In the genomic region with DNA sequence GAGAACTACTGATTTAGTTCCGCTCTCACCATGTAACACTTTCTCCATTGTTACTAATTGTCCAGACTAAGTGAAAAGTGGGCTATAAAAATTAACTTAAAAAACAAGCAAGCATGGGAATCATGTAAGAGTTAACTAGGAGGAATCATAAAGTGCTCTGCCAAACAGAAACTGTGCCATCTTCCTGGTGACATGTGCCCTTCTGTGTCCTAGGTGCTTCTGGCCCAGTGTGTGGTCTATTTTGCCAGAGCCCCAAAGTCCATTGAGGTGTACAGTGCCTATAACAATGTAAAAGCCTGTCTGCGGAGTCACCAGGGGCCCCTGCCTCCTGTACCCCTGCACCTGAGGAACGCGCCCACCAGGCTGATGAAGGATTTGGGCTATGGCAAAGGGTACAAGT, we compare ENCODE assay signal across 26 mouse cellular contexts. TPM values are rescaled to one million over a fixed set of nuclear protein-coding genes. Genes with fewer than 3 reads are reported as not detected.
A peak's percentile ranks its signal among the peaks of the same experiment; 100 is the strongest.
DNase-seq lines count a peak whose midpoint lies in the region; ATAC-seq and TF ChIP-seq lines count a peak whose summit lies in the region.
"Had no signal": no experiment of that assay in that cellular context is flagged by ENCODE, and none has a peak within 500 bp of the region (broad histone marks: within the 10 kb centered on the region; RNA-seq: fewer than 3 reads in every experiment).

No protein-coding gene starts in this region.

- H3K27me3 ChIP-seq in embryonic facial prominence, embryonic 11.5 days (ENCODE audit: control insufficient read depth, insufficient read depth, low read length): no peaks in the 10 kb centered on the region
- no peaks in the 10 kb centered on the region for H3K27me3 ChIP-seq in embryonic facial prominence, embryonic 10.5 days (replicated peaks; ENCODE audit: low read depth, poor library complexity, severe bottlenecking)
- H3K27me3 ChIP-seq in liver, adult 2 months (ENCODE audit: control insufficient read depth, insufficient read depth, low read length): no peaks in the 10 kb centered on the region
- H3K27me3 ChIP-seq in liver, embryonic 12.5 days (replicated peaks): no peaks in the 10 kb centered on the region
- H3K27me3 ChIP-seq: CH12.LX, Patski had no signal

- no peak for TF ChIP-seq POLR2A in liver, adult 2 months (IDR thresholded peaks at IDR 0.05; ENCODE audit: extremely low read depth, insufficient read depth, low read length)

- H3K9ac ChIP-seq in embryonic facial prominence, embryonic 11.5 days (replicated peaks; ENCODE audit: low read length): no peak overlapping the region
- H3K9ac ChIP-seq in liver, adult 2 months (ENCODE audit: low read depth, low read length): no peak overlapping the region
- no peak overlapping the region for H3K9ac ChIP-seq in liver, embryonic 12.5 days

- WGBS in embryonic facial prominence, embryonic 11.5 days: 97% methylated on average over 4 of the region's 4 CpGs
- 97% methylated on average over 4 of the region's 4 CpGs for WGBS in embryonic facial prominence, embryonic 10.5 days
- WGBS in liver, adult 2 months: 83% methylated on average over 4 of the region's 4 CpGs
- WGBS in liver, embryonic 12.5 days (ENCODE audit: insufficient replicate concordance): 82% methylated on average over 4 of the region's 4 CpGs

- no peak for DNase-seq in embryonic facial prominence, embryonic 11.5 days (ENCODE audit: low spot score)
- no peak for DNase-seq in embryonic facial prominence, embryonic 10.5 days (ENCODE audit: low spot score)
- DNase-seq in heart, adult 11 months: peak; percentile 85
- DNase-seq in heart, adult 9 months (ENCODE audit: low spot score in 2 of 2): no peak
- DNase-seq in liver, adult 2 months (ENCODE audit: extremely low read depth, low read depth, low spot score): peak; percentile 92
- DNase-seq: adrenal gland, adult 2 months; adrenal gland, adult 8-10 months; adrenal gland, postnatal 10 days; adrenal gland, postnatal 14 days; adrenal gland, postnatal 25 days; adrenal gland, postnatal 36 days; B cell, adult 2 months; cerebellum, adult 11 months; cerebellum, adult 11-12 months; cerebellum, adult 18-20 months had no signal

- TF ChIP-seq CTCF in liver, adult 2 months (IDR thresholded peaks at IDR 0.05; ENCODE audit: low read depth, low read length): no peak

- no peaks in the 10 kb centered on the region for H3K79me2 ChIP-seq in liver, adult 2 months (ENCODE audit: control insufficient read depth, insufficient read depth, low read length)

- no peak overlapping the region for H3K4me3 ChIP-seq in embryonic facial prominence, embryonic 11.5 days (ENCODE audit: low read depth, low read length)
- no peak overlapping the region for H3K4me3 ChIP-seq in embryonic facial prominence, embryonic 10.5 days
- no peak overlapping the region for H3K4me3 ChIP-seq in liver, adult 2 months (ENCODE audit: insufficient read depth, low read depth, low read length)
- no peak overlapping the region for H3K4me3 ChIP-seq in liver, embryonic 12.5 days

- peaks cover 3% of the 10 kb centered on the region; the same call in 1 of the 2 replicates for H3K36me3 ChIP-seq in embryonic facial prominence, embryonic 11.5 days (replicated peaks; ENCODE audit: control insufficient read depth, insufficient read depth, low read depth, low read length)
- H3K36me3 ChIP-seq in embryonic facial prominence, embryonic 10.5 days (replicated peaks): peaks cover 63% of the 10 kb centered on the region
- H3K36me3 ChIP-seq in liver, adult 2 months (ENCODE audit: control insufficient read depth, insufficient read depth, low read length): peaks cover 23% of the 10 kb centered on the region
- H3K36me3 ChIP-seq in liver, embryonic 12.5 days: peaks cover 66% of the 10 kb centered on the region

- 0 out of 2 replicates have a peak, but pooled peaks have one; percentile 29 for ATAC-seq in embryonic facial prominence, embryonic 11.5 days (replicated peaks; ENCODE audit: insufficient number of reproducible peaks, low FRiP score, low TSS enrichment, low read depth)
- ATAC-seq in liver, embryonic 12.5 days: no peak
- ATAC-seq: activated CD4-positive, CD25-positive, alpha-beta regulatory T cell, adult 4 months; CD4-positive, CD25-positive, alpha-beta regulatory T cell, adult 4 months; Patski had no signal

- H3K4me2 ChIP-seq in embryonic facial prominence, embryonic 11.5 days (ENCODE audit: low read depth, low read length): no peak overlapping the region
- H3K4me2 ChIP-seq in liver, embryonic 12.5 days: no peak overlapping the region

- H3K4me1 ChIP-seq in embryonic facial prominence, embryonic 11.5 days (ENCODE audit: control insufficient read depth, insufficient read depth, low read length): no peaks in the 10 kb centered on the region
- no peaks in the 10 kb centered on the region for H3K4me1 ChIP-seq in embryonic facial prominence, embryonic 10.5 days
- peaks cover 26% of the 10 kb centered on the region for H3K4me1 ChIP-seq in liver, adult 2 months (ENCODE audit: control insufficient read depth, insufficient read depth, low read length)
- H3K4me1 ChIP-seq in liver, embryonic 12.5 days: no peaks in the 10 kb centered on the region; the same call in 1 of the 2 replicates

- no peaks in the 10 kb centered on the region for H3K9me3 ChIP-seq in embryonic facial prominence, embryonic 11.5 days (replicated peaks; ENCODE audit: control insufficient read depth, low read length)
- no peaks in the 10 kb centered on the region for H3K9me3 ChIP-seq in embryonic facial prominence, embryonic 10.5 days
- H3K9me3 ChIP-seq in liver, embryonic 12.5 days (replicated peaks): no peaks in the 10 kb centered on the region
- H3K9me3 ChIP-seq: G1E had no signal

- no peak overlapping the region for H3K27ac ChIP-seq in embryonic facial prominence, embryonic 11.5 days (replicated peaks; ENCODE audit: low read depth, low read length)
- H3K27ac ChIP-seq in embryonic facial prominence, embryonic 10.5 days (replicated peaks): no peak overlapping the region
- peak overlapping the region; percentile 76 for H3K27ac ChIP-seq in liver, adult 2 months (replicated peaks; ENCODE audit: insufficient read depth, low read depth, low read length)
- H3K27ac ChIP-seq in liver, embryonic 12.5 days: no peak overlapping the region

RNA-seq across cellular contexts. Expression of a gene that starts 19.0 kb away (rescaled TPM):
- polyA plus RNA-seq in embryonic facial prominence, embryonic 11.5 days (2014; fragmentation: Nextera tagmentation; extraction: Ambion mirVana): not detected in 2 replicates
- polyA plus RNA-seq in embryonic facial prominence, embryonic 10.5 days (2016; fragmentation: Nextera tagmentation; extraction: Ambion mirVana): not detected in 2 replicates
- total RNA-seq in liver, adult 2 months (2014; rRNA removed): not detected in 2 replicates
- polyA plus RNA-seq in liver, adult 2 months (2012; rRNA removed): 0.60 TPM in 1 of 2 replicates, not detected in the other
- not detected in 2 replicates for polyA plus RNA-seq in liver, embryonic 12.5 days (2016; fragmentation: Nextera tagmentation; extraction: Ambion mirVana)
- total RNA-seq: adrenal gland, adult 18-20 months; adrenal gland, adult 2 months; adrenal gland, postnatal 10 days; adrenal gland, postnatal 14 days; adrenal gland, postnatal 25 days; adrenal gland, postnatal 36 days; adrenal gland, postnatal 4 days; G1E had no signal
- polyA plus RNA-seq: activated CD4-positive, CD25-positive, alpha-beta regulatory T cell, adult 4 months; C2C12; CD4-positive, CD25-positive, alpha-beta regulatory T cell, adult 4 months; G1E; Patski had no signal

RNA-seq across cellular contexts. Expression of a gene that starts 19.8 kb away (rescaled TPM):
- polyA plus RNA-seq in embryonic facial prominence, embryonic 11.5 days (2014; fragmentation: Nextera tagmentation; extraction: Ambion mirVana): 13.3 and 14.5 TPM in 2 replicates
- polyA plus RNA-seq in embryonic facial prominence, embryonic 10.5 days (2016; fragmentation: Nextera tagmentation; extraction: Ambion mirVana): 14.0 and 15.6 TPM in 2 replicates
- 33.9 and 43.8 TPM in 2 replicates for total RNA-seq in liver, adult 2 months (2014; rRNA removed)
- 38.7 and 49.8 TPM in 2 replicates for polyA plus RNA-seq in liver, adult 2 months (2012; rRNA removed)
- polyA plus RNA-seq in liver, embryonic 12.5 days (2016; fragmentation: Nextera tagmentation; extraction: Ambion mirVana): 27.2 and 29.1 TPM in 2 replicates

RNA-seq across cellular contexts. Expression of a gene that starts 29.3 kb away (rescaled TPM):
- polyA plus RNA-seq in embryonic facial prominence, embryonic 11.5 days (2014; fragmentation: Nextera tagmentation; extraction: Ambion mirVana): 0.74 and 0.99 TPM in 2 replicates
- polyA plus RNA-seq in embryonic facial prominence, embryonic 10.5 days (2016; fragmentation: Nextera tagmentation; extraction: Ambion mirVana): 0.67 and 1.2 TPM in 2 replicates
- 6.7 and 11.2 TPM in 2 replicates for total RNA-seq in liver, adult 2 months (2014; rRNA removed)
- polyA plus RNA-seq in liver, adult 2 months (2012; rRNA removed): 4.7 and 5.1 TPM in 2 replicates
- 10.5 and 11.7 TPM in 2 replicates for polyA plus RNA-seq in liver, embryonic 12.5 days (2016; fragmentation: Nextera tagmentation; extraction: Ambion mirVana)
- polyA plus RNA-seq: G1E had no signal

RNA-seq across cellular contexts. Expression of a gene that starts 37.9 kb away (rescaled TPM):
- polyA plus RNA-seq in embryonic facial prominence, embryonic 11.5 days (2014; fragmentation: Nextera tagmentation; extraction: Ambion mirVana): 0.75 and 1.0 TPM in 2 replicates
- polyA plus RNA-seq in embryonic facial prominence, embryonic 10.5 days (2016; fragmentation: Nextera tagmentation; extraction: Ambion mirVana): 0.02 TPM in 1 of 2 replicates, not detected in the other
- total RNA-seq in liver, adult 2 months (2014; rRNA removed): 0.37 TPM in 1 of 2 replicates, not detected in the other
- not detected in 2 replicates for polyA plus RNA-seq in liver, adult 2 months (2012; rRNA removed)
- polyA plus RNA-seq in liver, embryonic 12.5 days (2016; fragmentation: Nextera tagmentation; extraction: Ambion mirVana): 0.05 TPM in 2 replicates
- total RNA-seq: adrenal gland, adult 2 months; adrenal gland, postnatal 36 days; CH12.LX; ES-E14; MEL had no signal
- polyA plus RNA-seq: activated CD4-positive, CD25-positive, alpha-beta regulatory T cell, adult 4 months; adrenal gland, adult 2 months; CD4-positive, CD25-positive, alpha-beta regulatory T cell, adult 4 months; G1E had no signal

Comparison
In these comparisons a context has a peak if more than half of its experiments do, and no peak if none do; other contexts are left out.
1. DNase-seq: peak in heart, adult 11 months (single experiment) and liver, adult 2 months (single experiment); none in embryonic facial prominence, embryonic 11.5 days (single experiment), embryonic facial prominence, embryonic 10.5 days (single experiment) and heart, adult 9 months (0 of 2).